In the genomic region with DNA sequence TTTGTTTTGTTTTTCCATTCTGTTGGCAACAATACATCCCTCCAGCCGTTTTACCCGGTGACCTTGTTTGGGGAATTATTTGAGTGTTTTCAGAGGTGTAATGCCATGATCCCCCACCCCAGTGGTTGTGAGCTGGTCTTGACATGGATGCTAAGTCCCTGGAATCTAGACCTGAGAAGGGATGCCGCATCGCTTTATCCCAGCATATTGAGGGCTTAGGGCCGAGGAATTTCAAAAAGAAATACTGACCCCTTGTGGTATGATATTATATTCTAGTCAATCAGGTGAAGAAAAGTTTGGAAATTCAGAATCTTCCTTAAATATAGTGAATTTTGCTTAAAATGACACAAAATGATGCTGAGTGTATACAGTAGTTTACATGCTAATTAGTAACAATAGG, we compare ENCODE assay signal across 8 mouse cellular contexts.
DNase-seq lines count a peak whose midpoint lies in the region; ATAC-seq and TF ChIP-seq lines count a peak whose summit lies in the region.

No protein-coding gene starts in this region.

- no peak for TF ChIP-seq POLR2A in heart, adult 2 months (IDR thresholded peaks at IDR 0.05; ENCODE audit: insufficient read depth, low read depth, low read length)
- no peak for TF ChIP-seq POLR2A in cortical plate, adult 2 months (IDR thresholded peaks at IDR 0.05; ENCODE audit: extremely low read depth, insufficient read depth, low read length)

- TF ChIP-seq EP300 in heart, adult 2 months (IDR thresholded peaks at IDR 0.05; ENCODE audit: insufficient read depth, low read depth, low read length), result no peak

- TF ChIP-seq CTCF in heart, adult 2 months (IDR thresholded peaks at IDR 0.05), result peak; percentile 70
- TF ChIP-seq CTCF in cortical plate, adult 2 months (IDR thresholded peaks at IDR 0.05; ENCODE audit: extremely low read depth, insufficient read depth, low read length), result peak; percentile 49; the same call in 1 of the 2 replicates

- H3K79me2 ChIP-seq in heart, adult 2 months (replicated peaks; ENCODE audit: control insufficient read depth, insufficient read depth, low read length), result no peaks in the 10 kb centered on the region

- H3K27ac ChIP-seq in heart, adult 2 months, result no peak overlapping the region
- no peak overlapping the region for H3K27ac ChIP-seq in cortical plate, adult 2 months (ENCODE audit: insufficient read depth, low read length)

- no peaks in the 10 kb centered on the region for H3K36me3 ChIP-seq in heart, adult 2 months (ENCODE audit: control insufficient read depth, insufficient read depth, low read length)

- 0 out of 2 replicates have a peak, but pooled peaks have one; percentile 46 for ATAC-seq in megakaryocyte progenitor cell, adult 5-6 weeks (replicated peaks; ENCODE audit: poor library complexity)

- H3K4me3 ChIP-seq in heart, adult 2 months, result no peak overlapping the region
- no peak overlapping the region for H3K4me3 ChIP-seq in cortical plate, adult 2 months (ENCODE audit: insufficient read depth, low read length)

- WGBS in heart, adult 2 months, result 26% methylated on average over 5 of the region's 5 CpGs

- no peak for DNase-seq in heart, adult 2 months
- DNase-seq in heart, postnatal 36 days, result no peak
- DNase-seq in ES-CJ7 (ENCODE audit: low read depth, low spot score), result peak; percentile 40
- no peak for DNase-seq in adrenal gland, adult 18-20 months (ENCODE audit: low spot score in 2 of 2)
- no peak for DNase-seq in adrenal gland, postnatal 25 days
- no peak for DNase-seq in lung, adult 18-20 months

- intact Hi-C loops in heart, adult 2 months (cut with DNase I), result loop anchor here (2.0 to 10.0 kb wide), 2 partner anchors 225 to 567 kb away; no protein-coding TSS in a partner anchor
- intact Hi-C loops in heart, postnatal 36 days (cut with DNase I), result loop anchor here (5.0 kb wide), 3 partner anchors 225 to 565 kb away; no protein-coding TSS in a partner anchor

- no peaks in the 10 kb centered on the region for H3K4me1 ChIP-seq in heart, adult 2 months (ENCODE audit: control insufficient read depth, insufficient read depth, low read length)
- no peaks in the 10 kb centered on the region for H3K4me1 ChIP-seq in cortical plate, adult 2 months (ENCODE audit: control insufficient read depth, insufficient read depth, low read length)

- H3K9ac ChIP-seq in heart, adult 2 months (ENCODE audit: low read depth, low read length), result no peak overlapping the region

- H3K27me3 ChIP-seq in heart, adult 2 months (ENCODE audit: control insufficient read depth, insufficient read depth, low read length), result no peaks in the 10 kb centered on the region
